In genomic region chr17:66519554-66520553, GRCm38 (mm10) we compare ENCODE assay signal across 8 mouse cellular contexts. TPM values are rescaled to one million over a fixed set of nuclear protein-coding genes. Genes with fewer than 3 reads are reported as not detected.
DNase-seq lines count a peak whose midpoint lies in the region; ATAC-seq and TF ChIP-seq lines count a peak whose summit lies in the region.

TSS of gene Rab12 (minus strand) at chr17:66519729.

- TF ChIP-seq CTCF in bone marrow macrophage, adult 2 months (IDR thresholded peaks at IDR 0.05; ENCODE audit: low read depth, low read length) = peak; percentile 47
- peak; percentile 86 for TF ChIP-seq CTCF in embryonic fibroblast, embryonic 13.5 days (IDR thresholded peaks at IDR 0.05; ENCODE audit: borderline replicate concordance, insufficient read depth, low read length)

- DNase-seq in 416B (ENCODE audit: low read depth) (peak; percentile 84), liver (peak; percentile 86)
- peak; percentile 93 for DNase-seq in heart, embryonic 10.5 days (ENCODE audit: low spot score)
- peak; percentile 86 to 96 for DNase-seq in spleen, postnatal 4 days (ENCODE audit: low spot score in 2 of 2)

- peak within 1 kb of the TSS; percentile 12; the same call in 1 of the 2 replicates for H3K27ac ChIP-seq in bone marrow macrophage, adult 2 months (ENCODE audit: insufficient read depth, low read depth, low read length)
- H3K27ac ChIP-seq in embryonic fibroblast, embryonic 13.5 days (ENCODE audit: insufficient read depth, low read length) = 0 out of 2 replicates have a peak within 1 kb of the TSS, but pooled peaks have one; percentile 4
- H3K27ac ChIP-seq in heart, embryonic 10.5 days = peak within 1 kb of the TSS; percentile 93
- peak within 1 kb of the TSS; percentile 58; the same call in 1 of the 2 replicates for H3K27ac ChIP-seq in kidney, embryonic 15.5 days

- peak; percentile 93 for ATAC-seq in kidney, embryonic 15.5 days (replicated peaks; ENCODE audit: low FRiP score)
- ATAC-seq in monocyte, adult 5-6 weeks (replicated peaks; ENCODE audit: insufficient number of reproducible peaks, low FRiP score, low TSS enrichment, poor library complexity, severe bottlenecking) = peak; percentile 93

- no peaks in the 10 kb centered on the region for H3K27me3 ChIP-seq in heart, embryonic 10.5 days (ENCODE audit: insufficient read depth, poor library complexity, severe bottlenecking)
- H3K27me3 ChIP-seq in kidney, embryonic 15.5 days = no peaks in the 10 kb centered on the region

- no peaks in the 10 kb centered on the region for H3K9me3 ChIP-seq in heart, embryonic 10.5 days
- H3K9me3 ChIP-seq in kidney, embryonic 15.5 days (replicated peaks) = no peaks in the 10 kb centered on the region

- peak within 1 kb of the TSS; percentile 84 for H3K4me3 ChIP-seq in bone marrow macrophage, adult 2 months (ENCODE audit: insufficient read depth, low read length)
- peak within 1 kb of the TSS; percentile 90 for H3K4me3 ChIP-seq in embryonic fibroblast, embryonic 13.5 days (ENCODE audit: insufficient read depth, low read length)
- peak within 1 kb of the TSS; percentile 88 for H3K4me3 ChIP-seq in heart, embryonic 10.5 days
- peak within 1 kb of the TSS; percentile 100 for H3K4me3 ChIP-seq in kidney, embryonic 15.5 days (replicated peaks)

- peak within 1 kb of the TSS; percentile 98 for H3K9ac ChIP-seq in kidney, embryonic 15.5 days

- WGBS in heart, embryonic 10.5 days = 8% methylated on average over 71 of the region's 71 CpGs
- 7% methylated on average over 67 of the region's 71 CpGs for WGBS in kidney, embryonic 15.5 days

- no peak for TF ChIP-seq POLR2A in bone marrow macrophage, adult 2 months (IDR thresholded peaks at IDR 0.05; ENCODE audit: borderline replicate concordance, low read depth, low read length)
- peak; percentile 34; the same call in 1 of the 2 replicates for TF ChIP-seq POLR2A in embryonic fibroblast, embryonic 13.5 days (IDR thresholded peaks at IDR 0.05; ENCODE audit: low read depth, low read length)

- H3K4me1 ChIP-seq in bone marrow macrophage, adult 2 months (ENCODE audit: control insufficient read depth, insufficient read depth, low read length) = peaks cover 19% of the 10 kb centered on the region
- H3K4me1 ChIP-seq in embryonic fibroblast, embryonic 13.5 days (ENCODE audit: control insufficient read depth, insufficient read depth, low read length) = peaks cover 2% of the 10 kb centered on the region; the same call in 1 of the 2 replicates
- H3K4me1 ChIP-seq in heart, embryonic 10.5 days = peaks cover 9% of the 10 kb centered on the region
- peaks cover 23% of the 10 kb centered on the region for H3K4me1 ChIP-seq in kidney, embryonic 15.5 days

- H3K36me3 ChIP-seq in heart, embryonic 10.5 days = peaks cover 7% of the 10 kb centered on the region; the same call in 1 of the 2 replicates
- H3K36me3 ChIP-seq in kidney, embryonic 15.5 days = peaks cover 5% of the 10 kb centered on the region

- peak within 1 kb of the TSS; percentile 88 for H3K4me2 ChIP-seq in kidney, embryonic 15.5 days

RNA-seq across cellular contexts. Expression of gene Rab12, which starts in this region (rescaled TPM):
- polyA plus RNA-seq in bone marrow macrophage, adult 2 months (2012; ENCODE audit: insufficient read depth, insufficient read length, missing spikeins) = 76.6 and 82.5 TPM in 2 replicates
- 112 and 129 TPM in 2 replicates for polyA plus RNA-seq in embryonic fibroblast, embryonic 13.5 days (2011; ENCODE audit: insufficient read length, low read depth, missing spikeins)
- polyA plus RNA-seq in heart, embryonic 10.5 days (2016; fragmentation: Nextera tagmentation; extraction: Ambion mirVana) = 41.4 and 46.3 TPM in 2 replicates
- 41.3 and 44.1 TPM in 2 replicates for polyA plus RNA-seq in kidney, embryonic 15.5 days (2015; fragmentation: Nextera tagmentation; extraction: Ambion mirVana)
- 32.1 to 41.3 TPM (median 36.1 TPM) in 3 replicates for total RNA-seq in monocyte, adult 5-6 weeks (2017)

Comparison
In these comparisons a context has a peak if more than half of its experiments do, and no peak if none do; other contexts are left out.
1. Peak in every context shown above with its lines: DNase-seq, ATAC-seq, H3K4me3 ChIP-seq and H3K27ac ChIP-seq.
2. H3K27ac ChIP-seq: peak in every context shown above with its lines; median percentile 93 in heart, embryonic 10.5 days; 58 in kidney, embryonic 15.5 days; 12 in bone marrow macrophage, adult 2 months; 4 in embryonic fibroblast, embryonic 13.5 days.